Mouse (Mus musculus) liver, postnatal 0 days (tissue): ENCODE data around the gene Cnnm3.

Experiments
- CTCF ChIP-seq: sonication (generic); IDR thresholded peaks from 2 replicates; pipeline ENCODE4 v1.5.1; 2016; ENCODE audit warnings: antibody characterized with exemption, low read depth
- EP300 ChIP-seq: IDR thresholded peaks from 2 replicates; pipeline ENCODE4 v1.6.1; 2016; ENCODE audit warnings: antibody characterized with exemption, low read depth, mild to moderate bottlenecking

- TF ChIP-seq CTCF (no peak), EP300 (no peak)
Observed at GRCm38 (mm10) chr1:36529875-36530274, 18.2 kb downstream of the Cnnm3 start.
